Mouse (Mus musculus) brown adipose tissue, adult 24 weeks (tissue): ENCODE data around the gene Zdhhc18. TPM values are rescaled to one million over a fixed set of nuclear protein-coding genes. Genes with fewer than 3 reads are reported as not detected.
A peak's percentile ranks its signal among the peaks of the same experiment; 100 is the strongest.

Source experiments
- H3K27ac ChIP-seq: fragments of 200-500 bp; replicated peaks from 2 replicates; pipeline ENCODE4 v1.5.1; 2012; ENCODE audit warnings: low read depth, mild to moderate bottlenecking, low read length
- H3K4me1 ChIP-seq: fragments of 200-500 bp; 2 replicates; pipeline ENCODE4 v1.6.1; 2012; ENCODE audit warnings: low read length, mixed read lengths; ENCODE audit not compliant: control insufficient read depth, insufficient read depth, insufficient read length
- H3K4me3 ChIP-seq: fragments of 200-500 bp; 2 replicates; pipeline ENCODE4 v1.5.1; 2012; ENCODE audit warnings: low read depth, mild to moderate bottlenecking, low read length, moderate library complexity; ENCODE audit not compliant: insufficient read depth
- polyA plus RNA-seq: library from polyadenylated mRNA; stranded (reverse); fragments of >200 nt; gene quantifications from 2 replicates; pipeline ENCODE4 v1.2.4, GENCODE M21; 2012; ENCODE audit not compliant: missing spikeins, insufficient read depth, insufficient read length

The Zdhhc18 gene
- polyA plus RNA-seq, 1 experiment = 9.4 TPM

GRCm38 (mm10) chr4:133671881-133672844 lies 22.2 kb upstream of the Zdhhc18 start, which contains the start of gene Pigv:
TSS of gene Pigv (minus strand) at chr4:133672647.
- peak within 1 kb of the TSS; percentile 89 for H3K4me3 ChIP-seq
- peak within 1 kb of the TSS; percentile 100 for H3K27ac ChIP-seq
- H3K4me1 ChIP-seq = peaks cover 20% of the 10 kb centered on the region

- peak overlapping the region; percentile 98 for H3K27ac ChIP-seq
- peak overlapping the region; percentile 89 for H3K4me3 ChIP-seq
- H3K4me1 ChIP-seq = peaks cover 20% of the 10 kb centered on the region
Measured at GRCm38 (mm10) chr4:133671184-133671880, 21.4 kb upstream of the Zdhhc18 start.

GRCm38 (mm10) chr4:133669652-133670210 lies 19.8 kb upstream of the Zdhhc18 start:
- Histone ChIP-seq H3K4me1 (peaks cover 7% of the 10 kb centered on the region), H3K4me3 (no peak overlapping the region), H3K27ac (no peak overlapping the region)

GRCm38 (mm10) chr4:133668537-133668936 lies 18.6 kb upstream of the Zdhhc18 start:
- H3K27ac ChIP-seq = no peak overlapping the region

GRCm38 (mm10) chr4:133666199-133666598 lies 16.2 kb upstream of the Zdhhc18 start:
- H3K27ac ChIP-seq = no peak overlapping the region; the same call in 1 of the 2 replicates
- no peak overlapping the region for H3K4me3 ChIP-seq
- peaks cover 6% of the 10 kb centered on the region for H3K4me1 ChIP-seq

More at GRCm38 (mm10) chr4:133668537-133668936, 18.6 kb upstream of the Zdhhc18 start:
- no peaks in the 10 kb centered on the region for H3K4me1 ChIP-seq
- H3K4me3 ChIP-seq = no peak overlapping the region

GRCm38 (mm10) chr4:133665118-133665517 lies 15.2 kb upstream of the Zdhhc18 start:
- no peak overlapping the region for H3K27ac ChIP-seq
- H3K4me1 ChIP-seq = peaks cover 11% of the 10 kb centered on the region
- H3K4me3 ChIP-seq = no peak overlapping the region

- H3K4me3 ChIP-seq = no peak overlapping the region
- H3K4me1 ChIP-seq = peaks cover 11% of the 10 kb centered on the region
- no peak overlapping the region for H3K27ac ChIP-seq
Measured at GRCm38 (mm10) chr4:133662945-133663344, 13.0 kb upstream of the Zdhhc18 start.

- peaks cover 11% of the 10 kb centered on the region for H3K4me1 ChIP-seq
- no peak overlapping the region for H3K27ac ChIP-seq
- no peak overlapping the region for H3K4me3 ChIP-seq
Measured at GRCm38 (mm10) chr4:133662421-133662820, 12.5 kb upstream of the Zdhhc18 start.

GRCm38 (mm10) chr4:133660193-133661155 lies 10.5 kb upstream of the Zdhhc18 start:
- H3K4me1 ChIP-seq = peaks cover 11% of the 10 kb centered on the region
- peak overlapping the region; percentile 53 for H3K4me3 ChIP-seq
- peak overlapping the region; percentile 97 for H3K27ac ChIP-seq

GRCm38 (mm10) chr4:133659497-133660192 lies 9.7 kb upstream of the Zdhhc18 start:
- H3K4me3 ChIP-seq = peak overlapping the region; percentile 53
- H3K27ac ChIP-seq = peak overlapping the region; percentile 97
- H3K4me1 ChIP-seq = peaks cover 11% of the 10 kb centered on the region

- Histone ChIP-seq H3K4me1 (peaks cover 11% of the 10 kb centered on the region), H3K27ac (peak overlapping the region; percentile 97), H3K4me3 (no peak overlapping the region)
Measured at GRCm38 (mm10) chr4:133658729-133659128, 8.8 kb upstream of the Zdhhc18 start.

- H3K4me1 ChIP-seq = peaks cover 11% of the 10 kb centered on the region
- no peak overlapping the region for H3K4me3 ChIP-seq
- H3K27ac ChIP-seq = no peak overlapping the region
Measured at GRCm38 (mm10) chr4:133657829-133658458, 8.0 kb upstream of the Zdhhc18 start.

- peaks cover 6% of the 10 kb centered on the region for H3K4me1 ChIP-seq
- no peak overlapping the region for H3K27ac ChIP-seq
- no peak overlapping the region for H3K4me3 ChIP-seq
Measured at GRCm38 (mm10) chr4:133656997-133657396, 7.0 kb upstream of the Zdhhc18 start.
